Mouse (Mus musculus): Measurements from ENCODE around the gene Fam129c. TPM values are rescaled to one million over a fixed set of nuclear protein-coding genes. Genes with fewer than 3 reads are reported as not detected.

Fam129c gene
- polyA plus RNA-seq, 1 experiment from 2014 or later: 1.2 TPM

DNA sequence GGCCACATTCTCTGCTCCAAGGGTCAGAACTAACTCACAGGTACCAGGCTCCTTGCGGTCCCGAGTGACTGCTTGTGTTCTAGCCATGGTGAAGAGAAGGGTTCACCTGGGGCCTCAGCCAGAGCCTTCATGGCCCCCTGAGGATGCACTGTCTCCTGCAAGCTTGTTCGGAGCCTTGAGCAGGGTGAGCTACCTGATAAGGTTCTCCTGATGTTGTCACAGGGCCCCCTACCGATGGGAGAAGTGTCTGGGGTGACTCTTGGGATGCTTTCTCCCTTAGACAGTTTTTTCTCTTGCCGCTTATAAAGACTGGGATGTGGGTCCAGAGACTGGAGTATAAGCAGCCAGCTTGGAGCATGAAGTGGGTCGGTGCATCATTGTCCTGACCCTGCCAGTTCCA is 1.1 kb upstream of the Fam129c start:
- peaks cover under 1% of the 10 kb centered on the region; the same call in 1 of the 2 replicates for H3K27me3 ChIP-seq (replicated peaks; ENCODE audit: insufficient read depth, low read length)
- no peak overlapping the region for H3K9ac ChIP-seq (replicated peaks; ENCODE audit: low read depth)
- no peak for ATAC-seq
- H3K4me2 ChIP-seq (replicated peaks; ENCODE audit: low read depth, low read length): no peak overlapping the region
- H3K9me3 ChIP-seq (ENCODE audit: low read length): no peaks in the 10 kb centered on the region
- H3K4me3 ChIP-seq (ENCODE audit: low read depth, low read length): no peak overlapping the region
- H3K27ac ChIP-seq (ENCODE audit: low read length): no peak overlapping the region
- WGBS: 60% methylated on average over 6 of the region's 6 CpGs
- no peak for DNase-seq (ENCODE audit: low spot score)
- no peaks in the 10 kb centered on the region for H3K36me3 ChIP-seq (ENCODE audit: insufficient read depth, low read length)
- H3K4me1 ChIP-seq (ENCODE audit: insufficient read depth, low read depth, low read length): peaks cover 5% of the 10 kb centered on the region; the same call in 1 of the 2 replicates
- TF ChIP-seq CTCF (IDR thresholded peaks at IDR 0.05) (no peak), EP300 (IDR thresholded peaks at IDR 0.05) (no peak)

DNA sequence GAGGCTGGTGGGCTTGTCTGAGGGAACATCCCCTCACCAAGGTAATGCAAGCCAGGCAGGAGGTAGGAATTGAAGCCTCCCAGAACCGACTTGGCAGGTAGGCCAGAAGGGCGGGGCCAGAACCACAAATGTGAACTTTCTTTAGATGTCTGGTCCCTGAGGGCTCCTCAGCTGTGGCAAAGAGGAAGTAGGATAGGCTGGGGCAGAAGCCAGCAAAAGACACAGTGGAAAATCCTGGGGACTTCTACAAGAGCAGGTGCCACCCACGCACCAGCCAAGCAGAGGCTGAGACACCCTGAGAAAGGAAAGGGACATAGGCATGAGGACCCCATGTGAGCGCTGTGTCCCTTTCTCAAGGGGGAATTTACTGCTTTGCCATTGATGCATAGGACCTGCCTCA is 650 bp upstream of the Fam129c start:
- DNase-seq (ENCODE audit: low spot score): no peak
- Histone ChIP-seq H3K4me2 (replicated peaks; ENCODE audit: low read depth, low read length) (no peak overlapping the region), H3K36me3 (ENCODE audit: insufficient read depth, low read length) (no peaks in the 10 kb centered on the region), H3K27me3 (replicated peaks; ENCODE audit: insufficient read depth, low read length) (peaks cover 4% of the 10 kb centered on the region; the same call in 1 of the 2 replicates), H3K4me1 (ENCODE audit: insufficient read depth, low read depth, low read length) (peaks cover 4% of the 10 kb centered on the region; the same call in 1 of the 2 replicates), H3K27ac (ENCODE audit: low read length) (no peak overlapping the region), H3K9ac (replicated peaks; ENCODE audit: low read depth) (no peak overlapping the region), H3K4me3 (ENCODE audit: low read depth, low read length) (no peak overlapping the region), H3K9me3 (ENCODE audit: low read length) (no peaks in the 10 kb centered on the region)
- WGBS: 69% methylated on average over 4 of the region's 4 CpGs
- TF ChIP-seq EP300 (IDR thresholded peaks at IDR 0.05) (no peak), CTCF (IDR thresholded peaks at IDR 0.05) (no peak)
- no peak for ATAC-seq

DNA sequence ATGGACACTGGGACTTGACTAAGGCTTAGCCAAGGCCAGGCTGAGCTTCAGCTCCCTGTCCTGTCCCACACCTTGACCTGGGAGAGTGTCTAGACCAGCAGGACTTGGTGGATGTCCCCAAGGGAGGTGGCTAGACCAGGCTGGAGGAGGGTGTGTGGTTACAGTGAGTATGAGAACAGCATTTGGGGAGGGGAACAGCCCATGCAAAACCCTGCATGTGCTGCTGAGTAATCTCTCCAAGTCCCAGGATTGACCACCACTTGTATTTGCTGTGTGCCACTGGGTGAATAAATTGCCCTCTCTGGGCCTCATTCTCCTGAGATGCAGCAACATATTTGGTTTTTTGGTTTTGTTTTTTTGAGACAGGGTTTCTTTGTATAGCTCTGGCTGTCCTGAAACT is 927 bp downstream of the Fam129c start:
- TF ChIP-seq CTCF (IDR thresholded peaks at IDR 0.05) (no peak), EP300 (IDR thresholded peaks at IDR 0.05) (no peak)
- H3K4me3 ChIP-seq (ENCODE audit: low read depth, low read length): no peak overlapping the region
- H3K36me3 ChIP-seq (ENCODE audit: insufficient read depth, low read length): no peaks in the 10 kb centered on the region
- no peak overlapping the region for H3K4me2 ChIP-seq (replicated peaks; ENCODE audit: low read depth, low read length)
- no peak overlapping the region for H3K9ac ChIP-seq (replicated peaks; ENCODE audit: low read depth)
- DNase-seq (ENCODE audit: low spot score): no peak
- H3K27ac ChIP-seq (ENCODE audit: low read length): no peak overlapping the region
- peaks cover 14% of the 10 kb centered on the region; the same call in 1 of the 2 replicates for H3K27me3 ChIP-seq (replicated peaks; ENCODE audit: insufficient read depth, low read length)
- ATAC-seq: no peak
- H3K9me3 ChIP-seq (ENCODE audit: low read length): no peaks in the 10 kb centered on the region
- peaks cover 5% of the 10 kb centered on the region; the same call in 1 of the 2 replicates for H3K4me1 ChIP-seq (ENCODE audit: insufficient read depth, low read depth, low read length)

- H3K27ac ChIP-seq (ENCODE audit: low read length): no peak overlapping the region
- WGBS: 89% methylated on average over 5 of the region's 5 CpGs
- no peak for TF ChIP-seq CTCF (IDR thresholded peaks at IDR 0.05)
- no peak for TF ChIP-seq EP300 (IDR thresholded peaks at IDR 0.05)
- H3K9ac ChIP-seq (replicated peaks; ENCODE audit: low read depth): no peak overlapping the region
- ATAC-seq (no peak), DNase-seq (ENCODE audit: low spot score) (no peak)
- no peaks in the 10 kb centered on the region for H3K36me3 ChIP-seq (ENCODE audit: insufficient read depth, low read length)
- no peak overlapping the region for H3K4me3 ChIP-seq (ENCODE audit: low read depth, low read length)
- no peak overlapping the region for H3K4me2 ChIP-seq (replicated peaks; ENCODE audit: low read depth, low read length)
- peaks cover 5% of the 10 kb centered on the region; the same call in 1 of the 2 replicates for H3K4me1 ChIP-seq (ENCODE audit: insufficient read depth, low read depth, low read length)
- no peaks in the 10 kb centered on the region for H3K9me3 ChIP-seq (ENCODE audit: low read length)
- peaks cover 14% of the 10 kb centered on the region; the same call in 1 of the 2 replicates for H3K27me3 ChIP-seq (replicated peaks; ENCODE audit: insufficient read depth, low read length)
Measured at GRCm38 (mm10) chr8:71598841-71599240, 1.4 kb downstream of the Fam129c start.

- Histone ChIP-seq H3K27me3 (replicated peaks; ENCODE audit: insufficient read depth, low read length) (peaks cover 14% of the 10 kb centered on the region; the same call in 1 of the 2 replicates), H3K4me2 (replicated peaks; ENCODE audit: low read depth, low read length) (peak overlapping the region; percentile 50), H3K4me3 (ENCODE audit: low read depth, low read length) (peak overlapping the region; percentile 17; the same call in 1 of the 2 replicates), H3K27ac (ENCODE audit: low read length) (no peak overlapping the region), H3K4me1 (ENCODE audit: insufficient read depth, low read depth, low read length) (peaks cover 5% of the 10 kb centered on the region; the same call in 1 of the 2 replicates), H3K36me3 (ENCODE audit: insufficient read depth, low read length) (no peaks in the 10 kb centered on the region), H3K9me3 (ENCODE audit: low read length) (no peaks in the 10 kb centered on the region), H3K9ac (replicated peaks; ENCODE audit: low read depth) (no peak overlapping the region)
- DNase-seq (ENCODE audit: low spot score): no peak
- 3% methylated on average over 55 of the region's 65 CpGs for WGBS
- ATAC-seq: peak; percentile 4
- no peak for TF ChIP-seq EP300 (IDR thresholded peaks at IDR 0.05)
- TF ChIP-seq CTCF (IDR thresholded peaks at IDR 0.05): no peak
Measured at GRCm38 (mm10) chr8:71601939-71602665, 4.7 kb downstream of the Fam129c start.

GRCm38 (mm10) chr8:71602666-71603334 is 5.4 kb downstream of the Fam129c start:
- peak overlapping the region; percentile 50 for H3K4me2 ChIP-seq (replicated peaks; ENCODE audit: low read depth, low read length)
- ATAC-seq (peak; percentile 96), DNase-seq (ENCODE audit: low spot score) (peak; percentile 96)
- peaks cover 14% of the 10 kb centered on the region; the same call in 1 of the 2 replicates for H3K27me3 ChIP-seq (replicated peaks; ENCODE audit: insufficient read depth, low read length)
- H3K9me3 ChIP-seq (ENCODE audit: low read length): no peaks in the 10 kb centered on the region
- H3K4me3 ChIP-seq (ENCODE audit: low read depth, low read length): peak overlapping the region; percentile 17
- H3K9ac ChIP-seq (replicated peaks; ENCODE audit: low read depth): no peak overlapping the region
- TF ChIP-seq EP300 (IDR thresholded peaks at IDR 0.05) (no peak), CTCF (IDR thresholded peaks at IDR 0.05) (no peak)
- H3K36me3 ChIP-seq (ENCODE audit: insufficient read depth, low read length): no peaks in the 10 kb centered on the region
- no peak overlapping the region for H3K27ac ChIP-seq (ENCODE audit: low read length)
- H3K4me1 ChIP-seq (ENCODE audit: insufficient read depth, low read depth, low read length): peaks cover 5% of the 10 kb centered on the region; the same call in 1 of the 2 replicates
- WGBS: 2% methylated on average over 30 of the region's 32 CpGs

Measured in lung, postnatal 0 days (tissue).